Comparison of ENCODE assay signal across 8 mouse cellular contexts in the genomic region with DNA sequence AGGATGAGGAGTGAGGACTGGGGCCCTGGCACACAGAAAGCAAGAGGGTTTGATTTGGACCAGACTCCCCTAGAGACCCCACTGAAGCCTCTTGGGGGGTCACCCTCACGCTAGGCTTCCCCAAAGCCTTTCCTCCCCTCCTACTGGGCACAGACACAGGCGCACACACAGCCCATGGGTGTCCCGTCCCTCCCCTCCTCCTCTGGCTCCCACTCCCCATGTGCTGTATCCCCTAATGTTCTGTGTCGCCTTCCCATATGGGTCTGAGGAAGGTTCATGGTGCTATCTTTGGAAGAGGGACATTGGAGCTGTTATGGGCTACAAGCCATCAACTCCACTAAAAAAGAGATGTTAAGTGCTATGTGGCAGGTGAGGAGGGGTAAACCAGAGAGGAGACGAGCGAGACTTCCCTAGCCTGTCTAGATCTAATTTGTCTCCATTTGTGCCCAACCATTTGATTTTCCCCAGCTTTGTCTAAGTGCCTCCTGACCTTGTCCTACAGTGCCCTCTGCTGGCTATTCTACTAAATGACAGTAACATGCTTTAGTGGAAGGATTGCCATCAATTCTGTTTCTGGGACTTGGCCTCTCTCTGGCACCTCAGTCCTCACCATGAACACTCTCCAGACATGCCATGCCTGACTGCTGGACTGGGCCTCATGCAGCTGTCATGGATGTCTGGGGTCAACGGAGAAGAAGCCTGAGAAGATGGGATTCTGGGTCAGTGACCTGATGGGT. TPM values are rescaled to one million over a fixed set of nuclear protein-coding genes. Genes with fewer than 3 reads are reported as not detected.
DNase-seq lines count a peak whose midpoint lies in the region; ATAC-seq and TF ChIP-seq lines count a peak whose summit lies in the region.

No protein-coding gene starts in this region.

- DNase-seq in 3134 (ENCODE audit: extremely low read depth, insufficient read length, low spot score) = peak; percentile 30
- peak; percentile 76 for DNase-seq in T-cell, adult 2 months (ENCODE audit: low spot score)
- DNase-seq in limb, embryonic 14.5 days (ENCODE audit: low spot score) = peak; percentile 90

- no peak for TF ChIP-seq POLR2A in limb, embryonic 14.5 days (IDR thresholded peaks at IDR 0.05; ENCODE audit: borderline replicate concordance, extremely low read depth, insufficient read depth, insufficient read length)

- H3K27ac ChIP-seq in kidney, embryonic 15.5 days = no peak overlapping the region
- no peak overlapping the region for H3K27ac ChIP-seq in limb, embryonic 14.5 days (replicated peaks; ENCODE audit: low read depth, low read length)
- no peak overlapping the region for H3K27ac ChIP-seq in midbrain, embryonic 16.5 days (ENCODE audit: low read length)
- no peak overlapping the region for H3K27ac ChIP-seq in stomach, embryonic 14.5 days (ENCODE audit: low read length)

- H3K27me3 ChIP-seq in kidney, embryonic 15.5 days = no peaks in the 10 kb centered on the region
- H3K27me3 ChIP-seq in limb, embryonic 14.5 days (ENCODE audit: control insufficient read depth, insufficient read depth, low read length) = no peaks in the 10 kb centered on the region
- no peaks in the 10 kb centered on the region for H3K27me3 ChIP-seq in midbrain, embryonic 16.5 days (ENCODE audit: control insufficient read depth, insufficient read depth, low read depth, low read length)
- H3K27me3 ChIP-seq in stomach, embryonic 14.5 days (ENCODE audit: control insufficient read depth, insufficient read depth, low read length) = no peaks in the 10 kb centered on the region

- H3K9ac ChIP-seq in kidney, embryonic 15.5 days = no peak overlapping the region
- no peak overlapping the region for H3K9ac ChIP-seq in limb, embryonic 14.5 days (ENCODE audit: low read depth, low read length, severe bottlenecking)
- no peak overlapping the region for H3K9ac ChIP-seq in midbrain, embryonic 16.5 days (ENCODE audit: low read depth, low read length)
- no peak overlapping the region for H3K9ac ChIP-seq in stomach, embryonic 14.5 days (replicated peaks; ENCODE audit: low read depth, low read length)

- peak; percentile 75 for ATAC-seq in common myeloid progenitor, adult 5-6 weeks (replicated peaks; ENCODE audit: low read depth, poor library complexity, severe bottlenecking)
- ATAC-seq in granulocyte monocyte progenitor cell, adult 5-6 weeks (replicated peaks; ENCODE audit: poor library complexity, severe bottlenecking) = peak; percentile 66
- peak; percentile 66; the same call in 1 of the 2 replicates for ATAC-seq in kidney, embryonic 15.5 days (replicated peaks; ENCODE audit: low FRiP score)
- ATAC-seq in limb, embryonic 14.5 days (ENCODE audit: low FRiP score, low read depth) = peak; percentile 69; the same call in 1 of the 2 replicates
- peak; percentile 82 for ATAC-seq in midbrain, embryonic 16.5 days
- peak; percentile 46; the same call in 1 of the 2 replicates for ATAC-seq in stomach, embryonic 14.5 days (ENCODE audit: insufficient number of reproducible peaks, insufficient read depth, low FRiP score, low read depth)

- 39% methylated on average over 6 of the region's 7 CpGs for WGBS in kidney, embryonic 15.5 days
- 25% methylated on average over 6 of the region's 7 CpGs for WGBS in limb, embryonic 14.5 days
- 27% methylated on average over 7 of the region's 7 CpGs for WGBS in midbrain, embryonic 16.5 days
- WGBS in stomach, embryonic 14.5 days = 30% methylated on average over 7 of the region's 7 CpGs

- peak overlapping the region; percentile 17; the same call in 1 of the 2 replicates for H3K4me2 ChIP-seq in kidney, embryonic 15.5 days
- H3K4me2 ChIP-seq in limb, embryonic 14.5 days (replicated peaks; ENCODE audit: low read depth, low read length, severe bottlenecking) = no peak overlapping the region
- peak overlapping the region; percentile 38 for H3K4me2 ChIP-seq in midbrain, embryonic 16.5 days (ENCODE audit: low read length)
- no peak overlapping the region for H3K4me2 ChIP-seq in stomach, embryonic 14.5 days (replicated peaks; ENCODE audit: low read depth, low read length)

- H3K9me3 ChIP-seq in kidney, embryonic 15.5 days (replicated peaks) = no peaks in the 10 kb centered on the region
- H3K9me3 ChIP-seq in limb, embryonic 14.5 days (ENCODE audit: control insufficient read depth, low read length) = no peaks in the 10 kb centered on the region
- H3K9me3 ChIP-seq in midbrain, embryonic 16.5 days (replicated peaks; ENCODE audit: control insufficient read depth, low read length, poor library complexity, severe bottlenecking) = no peaks in the 10 kb centered on the region
- H3K9me3 ChIP-seq in stomach, embryonic 14.5 days (ENCODE audit: control insufficient read depth, low read depth, low read length) = no peaks in the 10 kb centered on the region

- no peak overlapping the region for H3K4me3 ChIP-seq in kidney, embryonic 15.5 days (replicated peaks)
- H3K4me3 ChIP-seq in limb, embryonic 14.5 days (replicated peaks; ENCODE audit: low read length) = no peak overlapping the region
- no peak overlapping the region for H3K4me3 ChIP-seq in midbrain, embryonic 16.5 days (ENCODE audit: low read depth, low read length)
- no peak overlapping the region for H3K4me3 ChIP-seq in stomach, embryonic 14.5 days (ENCODE audit: low read depth, low read length)

- no peaks in the 10 kb centered on the region for H3K4me1 ChIP-seq in kidney, embryonic 15.5 days
- 0 out of 2 replicates have a peak, but pooled peaks cover 3% of the 10 kb centered on the region for H3K4me1 ChIP-seq in limb, embryonic 14.5 days (ENCODE audit: control insufficient read depth, insufficient read depth, low read length)
- H3K4me1 ChIP-seq in midbrain, embryonic 16.5 days (ENCODE audit: control insufficient read depth, insufficient read depth, low read length) = no peaks in the 10 kb centered on the region
- peaks cover 3% of the 10 kb centered on the region; the same call in 1 of the 2 replicates for H3K4me1 ChIP-seq in stomach, embryonic 14.5 days (ENCODE audit: control insufficient read depth, insufficient read depth, low read length)

- H3K36me3 ChIP-seq in kidney, embryonic 15.5 days = no peaks in the 10 kb centered on the region
- H3K36me3 ChIP-seq in limb, embryonic 14.5 days (ENCODE audit: control insufficient read depth, insufficient read depth, low read length) = no peaks in the 10 kb centered on the region
- no peaks in the 10 kb centered on the region for H3K36me3 ChIP-seq in midbrain, embryonic 16.5 days (ENCODE audit: control insufficient read depth, insufficient read depth, low read length)
- H3K36me3 ChIP-seq in stomach, embryonic 14.5 days (ENCODE audit: control insufficient read depth, insufficient read depth, low read length) = no peaks in the 10 kb centered on the region

RNA-seq across cellular contexts. Expression of a gene that starts 38.4 kb away (rescaled TPM):
- total RNA-seq in common myeloid progenitor, adult 5-6 weeks (2017) = 69.3 and 78.5 TPM in 2 replicates
- total RNA-seq in granulocyte monocyte progenitor cell, adult 5-6 weeks (2014; fragmentation: Nextera tagmentation) = 17.1 and 49.8 TPM in 2 replicates
- 55.3 and 56.6 TPM in 2 replicates for total RNA-seq in granulocyte monocyte progenitor cell, adult 5-6 weeks (2017)
- polyA plus RNA-seq in kidney, embryonic 15.5 days (2015; fragmentation: Nextera tagmentation; extraction: Ambion mirVana) = 46.4 and 49.5 TPM in 2 replicates
- polyA plus RNA-seq in limb, embryonic 14.5 days (2012; rRNA removed) = 14.2 and 18.1 TPM in 2 replicates
- 49.8 and 52.8 TPM in 2 replicates for polyA plus RNA-seq in limb, embryonic 14.5 days (2014; fragmentation: Nextera tagmentation; extraction: Ambion mirVana)
- polyA plus RNA-seq in midbrain, embryonic 16.5 days (2015; fragmentation: Nextera tagmentation; extraction: Ambion mirVana) = 6.5 and 7.9 TPM in 2 replicates
- polyA plus RNA-seq in stomach, embryonic 14.5 days (2014; fragmentation: Nextera tagmentation; extraction: Ambion mirVana) = 56.8 and 62.2 TPM in 2 replicates

RNA-seq across cellular contexts. Expression of a gene that starts 51.1 kb away (rescaled TPM):
- not detected in 2 replicates for total RNA-seq in common myeloid progenitor, adult 5-6 weeks (2017)
- not detected in 2 replicates for total RNA-seq in granulocyte monocyte progenitor cell, adult 5-6 weeks (2014; fragmentation: Nextera tagmentation)
- total RNA-seq in granulocyte monocyte progenitor cell, adult 5-6 weeks (2017) = not detected in 2 replicates
- 0.10 and 0.17 TPM in 2 replicates for polyA plus RNA-seq in kidney, embryonic 15.5 days (2015; fragmentation: Nextera tagmentation; extraction: Ambion mirVana)
- 0.04 and 0.06 TPM in 2 replicates for polyA plus RNA-seq in limb, embryonic 14.5 days (2012; rRNA removed)
- polyA plus RNA-seq in limb, embryonic 14.5 days (2014; fragmentation: Nextera tagmentation; extraction: Ambion mirVana) = 0.21 TPM in 1 of 2 replicates, not detected in the other
- 0.21 and 0.25 TPM in 2 replicates for polyA plus RNA-seq in midbrain, embryonic 16.5 days (2015; fragmentation: Nextera tagmentation; extraction: Ambion mirVana)
- not detected in 2 replicates for polyA plus RNA-seq in stomach, embryonic 14.5 days (2014; fragmentation: Nextera tagmentation; extraction: Ambion mirVana)

Comparison
In these comparisons a context has a peak if more than half of its experiments do, and no peak if none do; other contexts are left out.
1. DNase-seq: peak in every context shown above with its lines; median percentile 90 in limb, embryonic 14.5 days; 76 in T-cell, adult 2 months; 30 in 3134.
2. H3K4me2 ChIP-seq: peak in kidney, embryonic 15.5 days (single experiment) and midbrain, embryonic 16.5 days (single experiment); none in limb, embryonic 14.5 days (single experiment) and stomach, embryonic 14.5 days (single experiment).
3. Peak in every context shown above with its lines, with median percentiles within 50 percentile points of each other: ATAC-seq.